Mouse (Mus musculus): ENCODE measurements around the gene Lypla2. TPM values are rescaled to one million over a fixed set of nuclear protein-coding genes. Genes with fewer than 3 reads are reported as not detected.
A peak's percentile ranks its signal among the peaks of the same experiment; 100 is the strongest.

The Lypla2 gene
- total RNA-seq, 2 experiments from 2014 or later = 13.7 to 63.2 TPM

- no peak for ATAC-seq (replicated peaks; ENCODE audit: low FRiP score, low TSS enrichment, poor library complexity, severe bottlenecking)
Measured at GRCm38 (mm10) chr4:135926195-135926808, 46.1 kb downstream of the Lypla2 start.

- no peak for ATAC-seq (replicated peaks; ENCODE audit: low FRiP score, low TSS enrichment, poor library complexity, severe bottlenecking)
Measured at GRCm38 (mm10) chr4:135925341-135925740, 47.1 kb downstream of the Lypla2 start.

- no peak for ATAC-seq (replicated peaks; ENCODE audit: low FRiP score, low TSS enrichment, poor library complexity, severe bottlenecking)
Measured at GRCm38 (mm10) chr4:135924418-135924817, 48.0 kb downstream of the Lypla2 start.

- ATAC-seq (replicated peaks; ENCODE audit: low FRiP score, low TSS enrichment, poor library complexity, severe bottlenecking) = no peak
Measured at GRCm38 (mm10) chr4:135922190-135922589, 50.2 kb downstream of the Lypla2 start.

GRCm38 (mm10) chr4:135921257-135922120 lies 50.9 kb downstream of the Lypla2 start:
- no peak for ATAC-seq (replicated peaks; ENCODE audit: low FRiP score, low TSS enrichment, poor library complexity, severe bottlenecking)

GRCm38 (mm10) chr4:135920304-135921241 lies 51.9 kb downstream of the Lypla2 start, which contains the start of gene Fuca1:
Fuca1 (plus strand) TSS chr4:135920735.
- ATAC-seq (replicated peaks; ENCODE audit: low FRiP score, low TSS enrichment, poor library complexity, severe bottlenecking) = peak; percentile 91

GRCm38 (mm10) chr4:135919280-135919639 lies 53.2 kb downstream of the Lypla2 start:
- no peak for ATAC-seq (replicated peaks; ENCODE audit: low FRiP score, low TSS enrichment, poor library complexity, severe bottlenecking)

GRCm38 (mm10) chr4:135918635-135919279 lies 53.7 kb downstream of the Lypla2 start:
- ATAC-seq (replicated peaks; ENCODE audit: low FRiP score, low TSS enrichment, poor library complexity, severe bottlenecking) = no peak

Other genes with a start within 250 kb of the Lypla2 start
- not detected in 2 replicates for gene Il22ra1, start 244.5 kb downstream of the Lypla2 start, total RNA-seq (2014; fragmentation: Nextera tagmentation)
- not detected in 2 replicates for gene Il22ra1, start 244.5 kb downstream of the Lypla2 start, total RNA-seq (2017)
- not detected in 2 replicates for gene Myom3, start 212.9 kb downstream of the Lypla2 start, total RNA-seq (2014; fragmentation: Nextera tagmentation)
- not detected in 2 replicates for gene Myom3, start 212.9 kb downstream of the Lypla2 start, total RNA-seq (2017)
- 272 and 280 TPM in 2 replicates for gene Srsf10, start 116.9 kb downstream of the Lypla2 start, total RNA-seq (2014; fragmentation: Nextera tagmentation)
- 322 and 402 TPM in 2 replicates for gene Srsf10, start 116.9 kb downstream of the Lypla2 start, total RNA-seq (2017)
- 105 and 128 TPM in 2 replicates for gene Pnrc2, start 98.8 kb downstream of the Lypla2 start, total RNA-seq (2014; fragmentation: Nextera tagmentation)
- gene Pnrc2, start 98.8 kb downstream of the Lypla2 start, total RNA-seq (2017) = 145 and 204 TPM in 2 replicates
- 19.4 and 24.3 TPM in 2 replicates for gene Cnr2, start 77.2 kb downstream of the Lypla2 start, total RNA-seq (2014; fragmentation: Nextera tagmentation)
- gene Cnr2, start 77.2 kb downstream of the Lypla2 start, total RNA-seq (2017) = 19.4 and 20.1 TPM in 2 replicates
- 45.6 and 64.2 TPM in 2 replicates for gene Fuca1, start 51.9 kb downstream of the Lypla2 start, total RNA-seq (2014; fragmentation: Nextera tagmentation)
- gene Fuca1, start 51.9 kb downstream of the Lypla2 start, total RNA-seq (2017) = 136 and 139 TPM in 2 replicates
- 69.7 and 72.9 TPM in 2 replicates for gene Hmgcl, start 26.2 kb downstream of the Lypla2 start, total RNA-seq (2014; fragmentation: Nextera tagmentation)
- 42.6 and 65.4 TPM in 2 replicates for gene Hmgcl, start 26.2 kb downstream of the Lypla2 start, total RNA-seq (2017)
- gene Gale, start 8.9 kb downstream of the Lypla2 start, total RNA-seq (2014; fragmentation: Nextera tagmentation) = 13.8 and 22.1 TPM in 2 replicates
- gene Gale, start 8.9 kb downstream of the Lypla2 start, total RNA-seq (2017) = 6.5 and 8.1 TPM in 2 replicates
- gene Pithd1, start 14.6 kb upstream of the Lypla2 start, total RNA-seq (2014; fragmentation: Nextera tagmentation) = 42.5 and 52.7 TPM in 2 replicates
- gene Pithd1, start 14.6 kb upstream of the Lypla2 start, total RNA-seq (2017) = 31.3 and 34.5 TPM in 2 replicates
- 41.0 and 41.3 TPM in 2 replicates for gene Eloa, start 49.1 kb upstream of the Lypla2 start, total RNA-seq (2014; fragmentation: Nextera tagmentation)
- 48.9 and 51.8 TPM in 2 replicates for gene Eloa, start 49.1 kb upstream of the Lypla2 start, total RNA-seq (2017)
- 1,812 and 1,837 TPM in 2 replicates for gene Rpl11, start 80.8 kb upstream of the Lypla2 start, total RNA-seq (2014; fragmentation: Nextera tagmentation)
- 1,215 and 1,345 TPM in 2 replicates for gene Rpl11, start 80.8 kb upstream of the Lypla2 start, total RNA-seq (2017)
- gene Id3, start 170.9 kb upstream of the Lypla2 start, total RNA-seq (2014; fragmentation: Nextera tagmentation) = 1.5 and 7.8 TPM in 2 replicates
- 1.9 and 3.1 TPM in 2 replicates for gene Id3, start 170.9 kb upstream of the Lypla2 start, total RNA-seq (2017)
- 11.1 and 17.0 TPM in 2 replicates for gene E2f2, start 199.8 kb upstream of the Lypla2 start, total RNA-seq (2014; fragmentation: Nextera tagmentation)
- 4.5 and 10.2 TPM in 2 replicates for gene E2f2, start 199.8 kb upstream of the Lypla2 start, total RNA-seq (2017)
- not detected in 2 replicates for gene Asap3, start 233.7 kb upstream of the Lypla2 start, total RNA-seq (2014; fragmentation: Nextera tagmentation)
- not detected in 2 replicates for gene Asap3, start 233.7 kb upstream of the Lypla2 start, total RNA-seq (2017)